Mouse (Mus musculus): ENCODE measurements around the gene Catip.

GRCm38 (mm10) chr1:74385064-74385463 lies 23.2 kb downstream of the Catip start:
- no peak for TF ChIP-seq CTCF (IDR thresholded peaks at IDR 0.05; ENCODE audit: extremely low read depth, insufficient read length, insufficient replicate concordance, low read depth, low read length)
- TF ChIP-seq POLR2A (IDR thresholded peaks at IDR 0.05; ENCODE audit: low read depth, low read length) = no peak
